Mouse (Mus musculus) brain, embryonic 14.5 days (tissue): Measurements from ENCODE around the gene Rsc1a1.

Source experiments
- CTCF ChIP-seq: fragments of 200-500 bp; IDR thresholded peaks from 2 replicates; pipeline ENCODE4 v1.5.1; 2012; ENCODE audit warnings: inconsistent platforms, mild to moderate bottlenecking, moderate library complexity, borderline replicate concordance; ENCODE audit not compliant: insufficient read depth, insufficient read length; ENCODE audit errors: extremely low read depth
- POLR2A ChIP-seq: fragments of 200-500 bp; IDR thresholded peaks from 2 replicates; pipeline ENCODE4 v1.6.1; 2012; ENCODE audit warnings: mild to moderate bottlenecking, inconsistent platforms, borderline replicate concordance; ENCODE audit not compliant: poor library complexity, insufficient read depth, insufficient read length, severe bottlenecking; ENCODE audit errors: extremely low read depth

- TF ChIP-seq CTCF (no peak), POLR2A (no peak)
Observed at GRCm38 (mm10) chr4:141724594-141724993, 39.2 kb upstream of the Rsc1a1 start.
